Mouse (Mus musculus) embryonic fibroblast, embryonic 13.5 days (primary cell): Measurements from ENCODE around the gene Adssl1.

Experiments used
- CTCF ChIP-seq: IDR thresholded peaks from 2 replicates; pipeline ENCODE4 v1.5.1; 2011; ENCODE audit warnings: mild to moderate bottlenecking, control low read depth, low read length, moderate library complexity, borderline replicate concordance; ENCODE audit not compliant: insufficient read depth
- POLR2A ChIP-seq: IDR thresholded peaks from 2 replicates; pipeline ENCODE4 v1.6.1; 2011; ENCODE audit warnings: low read depth, mild to moderate bottlenecking, control low read depth, low read length, moderate library complexity

GRCm38 (mm10) chr12:112617184-112617583 lies 2.7 kb upstream of the Adssl1 start:
- TF ChIP-seq POLR2A (no peak), CTCF (no peak)
